Mouse (Mus musculus) neural tube, embryonic 11.5 days (tissue): ENCODE results near the gene Kdm2b. TPM values are rescaled to one million over a fixed set of nuclear protein-coding genes. Genes with fewer than 3 reads are reported as not detected.

Experiments used
- ATAC-seq: fragments of 200-750 bp; cut with Nextera tagmentation; 2 replicates; pipeline ENCODE4 v1.8.0; 2017; ENCODE audit warnings: moderate number of reproducible peaks, mild to moderate bottlenecking, moderate TSS enrichment, moderate library complexity; ENCODE audit not compliant: insufficient read depth, low FRiP score, low TSS enrichment
- DNase-seq: peaks from one replicate; pipeline ENCODE4 v3.0.0-alpha.2; 2015; ENCODE audit warnings: low spot score
- H3K27ac ChIP-seq: fragments of 300-500 bp; sonication (generic); 2 replicates; pipeline ENCODE4 v1.5.1; 2014; ENCODE audit warnings: low read depth, mild to moderate bottlenecking, low read length
- H3K27me3 ChIP-seq: fragments of 300-500 bp; sonication (generic); 2 replicates; pipeline ENCODE4 v1.6.1; 2014; ENCODE audit warnings: mild to moderate bottlenecking, low read length, mixed read lengths; ENCODE audit not compliant: control insufficient read depth, insufficient read depth
- H3K36me3 ChIP-seq: fragments of 300-500 bp; sonication (generic); 2 replicates; pipeline ENCODE4 v1.6.1; 2014; ENCODE audit warnings: mild to moderate bottlenecking, low read length, moderate library complexity, mixed read lengths; ENCODE audit not compliant: control insufficient read depth, insufficient read depth
- H3K4me1 ChIP-seq: fragments of 300-500 bp; sonication (generic); 2 replicates; pipeline ENCODE4 v1.6.1; 2014; ENCODE audit warnings: low read length, mixed read lengths; ENCODE audit not compliant: control insufficient read depth, insufficient read depth
- H3K4me2 ChIP-seq: fragments of 300-500 bp; sonication (generic); 2 replicates; pipeline ENCODE4 v1.6.1; 2014; ENCODE audit warnings: low read depth, mild to moderate bottlenecking, moderate library complexity
- H3K4me3 ChIP-seq: fragments of 300-500 bp; sonication (generic); 2 replicates; pipeline ENCODE4 v1.5.1; 2014; ENCODE audit warnings: low read depth, low read length
- H3K9ac ChIP-seq: fragments of 300-500 bp; sonication (generic); 2 replicates; pipeline ENCODE4 v1.6.1; 2014; ENCODE audit warnings: mild to moderate bottlenecking, low read length
- H3K9me3 ChIP-seq: fragments of 300-500 bp; sonication (generic); 2 replicates; pipeline ENCODE4 v1.6.1; 2016; ENCODE audit warnings: low read length; ENCODE audit not compliant: control insufficient read depth
- WGBS: fragments of 180-500 bp; shearing (Covaris S2); extraction: QIAGEN DNeasy Blood & Tissue Kit; methylation state at CpG from one replicate; pipeline ENCODE4 v1.1.7; 2014; 5-methylcytosine and 5-hydroxymethylcytosine counted together
- polyA plus RNA-seq: library from polyadenylated mRNA; unstranded; fragments of >200 nt; fragmentation: Nextera tagmentation; extraction: Ambion mirVana; gene quantifications from 2 replicates; pipeline ENCODE4 v1.2.1, GENCODE M21; 2014

Gene Kdm2b
- polyA plus RNA-seq, 1 experiment from 2014 or later: 70.3 TPM

DNA sequence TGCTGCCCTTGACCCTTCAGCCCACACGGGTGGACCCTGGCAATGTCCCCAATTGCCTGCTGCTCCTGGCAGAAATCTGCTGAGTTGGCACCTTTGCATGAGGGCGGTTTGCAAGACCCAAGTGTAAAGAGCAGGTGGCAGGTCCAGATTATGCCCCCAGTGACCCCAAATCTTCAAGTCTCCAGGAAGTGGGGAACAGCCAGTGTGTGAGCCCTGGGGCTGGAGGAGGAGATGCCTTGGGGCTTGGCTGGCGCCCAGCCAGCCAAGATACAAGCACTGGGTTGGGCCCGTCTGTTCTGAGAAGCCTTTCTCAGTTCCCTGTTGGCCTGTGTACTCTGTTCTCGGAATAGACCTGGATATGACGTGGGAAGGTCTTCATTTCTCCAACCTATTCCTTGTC is 37.8 kb upstream of the Kdm2b start:
- Histone ChIP-seq H3K9ac (no peak overlapping the region), H3K4me1 (no peaks in the 10 kb centered on the region), H3K4me2 (no peak overlapping the region), H3K27ac (no peak overlapping the region), H3K4me3 (no peak overlapping the region), H3K9me3 (no peaks in the 10 kb centered on the region), H3K27me3 (no peaks in the 10 kb centered on the region), H3K36me3 (peaks cover 6% of the 10 kb centered on the region; the same call in 1 of the 2 replicates)
- 75% methylated on average over 6 of the region's 6 CpGs for WGBS
- DNase-seq: no peak
- no peak for ATAC-seq

DNA sequence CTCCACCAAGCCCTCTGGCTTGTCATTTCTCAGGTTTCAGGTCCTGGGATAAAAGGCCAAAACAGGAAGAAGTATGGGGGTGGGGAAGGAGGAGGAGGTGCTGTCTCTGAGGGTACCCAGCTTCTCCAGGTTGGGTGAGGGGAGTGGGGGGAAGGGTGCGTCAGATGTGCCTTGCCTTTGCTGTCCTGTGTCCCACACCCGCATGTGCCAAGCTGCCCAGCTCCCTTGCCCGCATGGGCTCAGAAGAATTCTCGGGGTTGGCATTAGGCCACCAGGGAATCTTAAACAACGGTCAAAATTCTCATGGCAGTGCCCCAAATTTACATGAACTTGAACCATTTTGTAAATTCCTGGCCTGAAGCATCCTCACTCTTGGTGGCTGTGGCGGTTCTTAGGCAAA is 36.8 kb upstream of the Kdm2b start:
- ATAC-seq: no peak
- H3K9me3 ChIP-seq: no peaks in the 10 kb centered on the region

DNA sequence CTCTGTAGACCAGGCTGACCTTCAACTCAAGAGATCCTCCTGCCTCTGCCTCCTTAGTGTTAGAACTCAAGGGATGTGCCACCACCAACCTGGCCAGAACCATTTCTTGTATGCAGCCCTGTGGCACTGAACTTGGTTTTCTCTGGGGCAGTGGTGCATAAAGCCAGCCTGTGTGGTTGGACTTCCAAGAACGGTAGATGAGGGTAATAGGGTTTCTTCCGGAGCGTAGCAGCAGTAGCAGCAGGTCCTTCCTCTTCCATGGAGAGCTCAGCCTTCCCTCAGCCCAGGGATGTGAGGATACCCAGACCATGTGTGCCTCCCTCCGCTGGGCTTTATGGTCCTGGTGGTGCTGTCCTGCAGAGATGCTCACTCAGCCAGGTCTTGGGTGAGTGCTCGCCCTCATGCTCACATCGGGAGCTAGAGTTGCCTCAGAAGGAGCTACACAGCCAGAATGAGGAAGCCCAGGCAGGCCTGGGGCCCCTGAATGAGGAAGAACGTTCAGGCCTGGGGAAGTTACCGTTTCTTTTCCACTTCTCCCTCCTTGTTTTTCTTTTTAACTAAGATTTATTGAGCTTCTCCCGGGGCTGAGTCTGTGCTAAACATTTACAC is 35.4 kb upstream of the Kdm2b start:
- ATAC-seq (no peak), DNase-seq (no peak)
- no peak overlapping the region for H3K9ac ChIP-seq
- H3K27me3 ChIP-seq: no peaks in the 10 kb centered on the region
- no peak overlapping the region for H3K4me2 ChIP-seq
- 76% methylated on average over 9 of the region's 9 CpGs for WGBS
- H3K9me3 ChIP-seq: no peaks in the 10 kb centered on the region
- H3K4me3 ChIP-seq: no peak overlapping the region
- H3K4me1 ChIP-seq: no peaks in the 10 kb centered on the region
- peaks cover 3% of the 10 kb centered on the region; the same call in 1 of the 2 replicates for H3K36me3 ChIP-seq
- H3K27ac ChIP-seq: no peak overlapping the region

More for the DNA sequence above, 36.8 kb upstream of the Kdm2b start:
- no peaks in the 10 kb centered on the region for H3K4me1 ChIP-seq
- WGBS: 60% methylated on average over 6 of the region's 6 CpGs
- DNase-seq: no peak
- peaks cover 3% of the 10 kb centered on the region; the same call in 1 of the 2 replicates for H3K36me3 ChIP-seq
- no peak overlapping the region for H3K4me3 ChIP-seq
- H3K27ac ChIP-seq: no peak overlapping the region
- no peak overlapping the region for H3K4me2 ChIP-seq
- no peaks in the 10 kb centered on the region for H3K27me3 ChIP-seq
- H3K9ac ChIP-seq: no peak overlapping the region

DNA sequence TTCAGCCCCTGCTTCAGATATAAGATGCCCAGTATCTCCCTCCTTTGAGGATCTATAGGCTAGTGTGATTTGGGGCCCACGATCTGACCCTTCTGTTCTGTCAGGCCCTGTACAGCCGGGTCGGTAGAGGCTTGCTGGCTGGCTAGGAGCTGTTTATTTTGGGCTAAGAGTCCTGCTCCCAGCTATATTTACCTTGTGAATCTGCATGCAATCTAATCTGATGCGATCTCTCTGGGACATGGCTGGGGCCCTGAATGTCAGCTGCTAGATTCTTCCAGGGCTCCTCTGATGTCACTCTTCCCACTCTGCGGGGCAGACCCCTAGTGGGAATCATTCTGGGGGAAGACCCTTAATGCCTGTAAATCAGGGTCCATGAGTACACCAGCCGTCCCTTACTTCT is 34.7 kb upstream of the Kdm2b start:
- Histone ChIP-seq H3K4me1 (peaks cover 5% of the 10 kb centered on the region; the same call in 1 of the 2 replicates), H3K36me3 (no peaks in the 10 kb centered on the region), H3K27ac (no peak overlapping the region), H3K4me2 (no peak overlapping the region), H3K9me3 (no peaks in the 10 kb centered on the region), H3K9ac (no peak overlapping the region), H3K4me3 (no peak overlapping the region), H3K27me3 (no peaks in the 10 kb centered on the region)
- 95% methylated on average over 6 of the region's 6 CpGs for whole genome bisulfite sequencing
- ATAC-seq: no peak
- no peak for DNase-seq

DNA sequence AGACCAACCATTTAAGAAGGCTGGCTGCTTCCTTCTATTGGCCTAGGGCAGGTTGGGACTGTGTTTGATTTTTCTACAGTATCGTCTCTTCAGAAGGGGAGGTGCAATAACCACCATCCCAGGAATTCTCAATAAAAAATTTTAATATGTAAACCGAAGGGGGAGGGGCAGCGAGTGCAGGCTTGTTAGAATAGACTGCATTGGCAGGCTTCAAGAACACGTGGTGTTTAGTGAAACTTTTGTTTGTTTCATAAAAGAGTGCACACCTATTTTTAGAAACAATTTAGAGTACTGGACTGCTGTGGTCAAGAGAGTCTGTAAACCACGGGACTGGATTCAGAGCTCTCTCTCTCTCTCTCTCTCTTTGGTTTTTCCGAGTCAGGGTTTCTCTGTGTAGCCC is 33.4 kb upstream of the Kdm2b start:
- Histone ChIP-seq H3K9me3 (no peaks in the 10 kb centered on the region), H3K27me3 (no peaks in the 10 kb centered on the region), H3K36me3 (no peaks in the 10 kb centered on the region), H3K4me2 (no peak overlapping the region), H3K4me1 (peaks cover 7% of the 10 kb centered on the region; the same call in 1 of the 2 replicates), H3K4me3 (no peak overlapping the region), H3K9ac (no peak overlapping the region), H3K27ac (no peak overlapping the region)
- ATAC-seq: no peak
- DNase-seq: no peak
- WGBS: 90% methylated on average over 6 of the region's 6 CpGs

DNA sequence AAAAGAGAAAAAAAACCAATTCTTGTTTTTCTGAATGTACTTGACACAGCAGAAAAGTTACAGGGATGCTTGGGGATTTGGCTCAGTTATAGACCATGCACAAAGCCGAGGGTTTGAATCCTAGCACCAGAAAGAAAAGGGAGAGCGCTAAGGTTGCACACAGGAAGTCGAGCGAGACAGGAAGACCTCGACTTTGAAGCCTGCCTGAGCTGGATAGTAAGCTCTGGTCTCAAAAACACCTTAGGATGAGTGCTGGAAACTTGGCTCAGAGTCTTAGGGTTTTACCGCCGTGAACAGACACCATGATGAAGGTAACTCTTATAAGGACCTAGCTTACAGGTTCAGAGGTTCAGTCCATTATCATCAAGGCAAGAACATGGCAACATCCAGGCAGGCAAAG is 31.8 kb upstream of the Kdm2b start:
- Histone ChIP-seq H3K9ac (no peak overlapping the region), H3K4me1 (peaks cover 8% of the 10 kb centered on the region; the same call in 1 of the 2 replicates), H3K4me3 (no peak overlapping the region), H3K9me3 (no peaks in the 10 kb centered on the region), H3K27ac (no peak overlapping the region), H3K36me3 (no peaks in the 10 kb centered on the region), H3K4me2 (no peak overlapping the region), H3K27me3 (no peaks in the 10 kb centered on the region)
- ATAC-seq (no peak), DNase-seq (no peak)
- WGBS: 92% methylated on average over 7 of the region's 7 CpGs

DNA sequence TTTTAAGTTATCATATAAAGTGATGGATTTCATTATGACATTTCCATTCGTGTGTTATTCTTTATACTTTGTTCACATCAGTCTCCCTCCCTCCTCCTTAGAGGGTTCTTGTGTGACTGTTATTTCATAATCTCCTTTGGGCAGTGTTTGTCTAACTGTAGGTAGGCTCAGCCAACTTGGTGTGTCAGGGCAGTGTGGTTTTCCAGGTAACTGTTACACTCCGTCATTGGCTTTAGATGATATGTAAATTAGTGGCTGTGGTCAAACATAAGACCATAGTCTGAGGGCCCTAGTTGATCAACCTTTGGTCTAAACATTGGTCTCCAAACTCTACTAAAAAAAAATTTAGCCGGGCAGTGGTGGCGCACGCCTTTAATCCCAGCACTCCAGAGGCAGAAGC is 30.8 kb upstream of the Kdm2b start:
- DNase-seq (no peak), ATAC-seq (no peak)
- Histone ChIP-seq H3K27me3 (no peaks in the 10 kb centered on the region), H3K27ac (no peak overlapping the region), H3K4me3 (no peak overlapping the region), H3K9ac (no peak overlapping the region), H3K9me3 (no peaks in the 10 kb centered on the region), H3K36me3 (no peaks in the 10 kb centered on the region), H3K4me2 (no peak overlapping the region), H3K4me1 (peaks cover 18% of the 10 kb centered on the region)
- WGBS: 89% methylated on average over 5 of the region's 5 CpGs

DNA sequence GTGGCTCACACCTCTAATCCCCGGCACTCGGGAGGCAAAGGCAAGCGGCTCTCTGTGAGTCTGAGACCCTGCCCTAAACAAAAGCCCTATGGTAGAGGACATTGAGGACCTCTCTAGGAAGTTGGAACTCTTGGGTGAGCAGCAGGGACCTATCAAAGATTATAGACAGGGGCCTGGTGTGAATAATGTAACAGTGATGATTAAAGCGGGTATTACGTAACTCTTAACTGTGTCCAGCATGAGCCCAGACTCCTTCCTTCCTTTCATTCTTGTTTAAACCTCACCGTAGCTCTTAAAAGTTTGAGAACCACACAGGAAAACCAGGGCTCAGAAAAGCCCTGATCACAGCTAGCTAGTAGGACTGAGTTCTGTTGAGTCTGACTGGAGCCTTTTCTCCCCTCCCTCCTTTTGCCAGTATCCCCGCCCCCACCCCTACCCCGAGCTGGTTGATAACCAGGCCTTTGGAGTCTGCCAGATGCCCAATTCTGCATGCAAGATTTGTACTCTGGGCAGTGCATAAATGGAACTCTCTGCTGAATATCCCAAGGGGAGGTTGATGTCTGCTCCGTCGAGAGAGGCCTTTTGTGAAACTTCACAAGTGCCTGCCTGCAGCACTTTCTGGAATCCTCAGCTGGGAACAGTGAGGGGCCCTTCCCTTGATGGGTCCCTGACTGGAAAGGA is 29.9 kb upstream of the Kdm2b start:
- H3K9ac ChIP-seq: no peak overlapping the region
- H3K27ac ChIP-seq: no peak overlapping the region
- DNase-seq (peak; percentile 31), ATAC-seq (no peak)
- H3K4me2 ChIP-seq: no peak overlapping the region
- peaks cover 19% of the 10 kb centered on the region for H3K4me1 ChIP-seq
- no peaks in the 10 kb centered on the region for H3K9me3 ChIP-seq
- WGBS: 71% methylated on average over 10 of the region's 10 CpGs
- H3K27me3 ChIP-seq: no peaks in the 10 kb centered on the region
- H3K4me3 ChIP-seq: no peak overlapping the region
- H3K36me3 ChIP-seq: no peaks in the 10 kb centered on the region

DNA sequence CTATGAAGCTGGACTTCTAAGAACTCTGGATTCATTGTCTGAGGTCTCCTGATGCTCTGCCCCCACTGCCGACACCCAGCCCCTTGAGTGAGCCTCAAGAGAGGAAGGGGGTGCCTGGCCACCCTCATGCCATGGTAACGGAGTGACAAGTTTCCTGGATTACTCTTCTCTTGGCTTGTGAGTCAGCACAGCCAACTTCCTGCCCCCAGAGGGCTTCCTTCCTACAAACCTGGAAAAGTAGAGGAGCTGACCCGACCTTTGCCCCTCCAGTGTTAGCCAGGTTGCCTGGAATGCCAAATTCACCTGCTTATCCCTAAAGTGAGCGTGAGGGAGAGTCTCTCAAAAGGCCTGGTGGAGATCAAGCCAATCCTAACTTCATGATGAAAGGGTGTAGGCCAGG is 27.9 kb upstream of the Kdm2b start:
- Histone ChIP-seq H3K27me3 (no peaks in the 10 kb centered on the region), H3K4me3 (no peak overlapping the region), H3K4me1 (peaks cover 19% of the 10 kb centered on the region), H3K9me3 (no peaks in the 10 kb centered on the region), H3K4me2 (no peak overlapping the region), H3K36me3 (no peaks in the 10 kb centered on the region), H3K9ac (no peak overlapping the region), H3K27ac (no peak overlapping the region)
- DNase-seq (no peak), ATAC-seq (no peak)
- WGBS: 80% methylated on average over 4 of the region's 4 CpGs
